Mouse (Mus musculus) liver, embryonic 16.5 days (tissue): ENCODE results near the gene Tanc2. TPM values are rescaled to one million over a fixed set of nuclear protein-coding genes. Genes with fewer than 3 reads are reported as not detected.

Experiments used
- ATAC-seq: fragments of 200-750 bp; cut with Nextera tagmentation; 2 replicates; pipeline ENCODE4 v1.8.0; 2017; ENCODE audit warnings: low read depth, mild to moderate bottlenecking, moderate number of reproducible peaks, moderate library complexity
- H3K27ac ChIP-seq: fragments of 300-500 bp; sonication (generic); 2 replicates; pipeline ENCODE4 v1.5.1; 2014; ENCODE audit warnings: mild to moderate bottlenecking, low read length
- H3K27me3 ChIP-seq: fragments of 300-500 bp; sonication (generic); 2 replicates; pipeline ENCODE4 v1.6.1; 2014; ENCODE audit warnings: low read depth, low read length, mixed read lengths; ENCODE audit not compliant: control insufficient read depth, insufficient read depth
- H3K36me3 ChIP-seq: fragments of 300-500 bp; sonication (generic); 2 replicates; pipeline ENCODE4 v1.6.1; 2014; ENCODE audit warnings: mild to moderate bottlenecking; ENCODE audit not compliant: control insufficient read depth, insufficient read depth
- H3K4me1 ChIP-seq: fragments of 300-500 bp; sonication (generic); 2 replicates; pipeline ENCODE4 v1.6.1; 2014; ENCODE audit warnings: low read depth, low read length, mixed read lengths; ENCODE audit not compliant: control insufficient read depth
- H3K4me2 ChIP-seq: fragments of 300-500 bp; sonication (generic); 2 replicates; pipeline ENCODE4 v1.6.1; 2014; ENCODE audit warnings: low read depth, low read length, mixed read lengths
- H3K4me3 ChIP-seq: fragments of 300-500 bp; sonication (generic); 2 replicates; pipeline ENCODE4 v1.5.1; 2014; ENCODE audit warnings: low read depth, mild to moderate bottlenecking, low read length
- H3K9ac ChIP-seq: fragments of 300-500 bp; sonication (generic); 2 replicates; pipeline ENCODE4 v1.6.1; 2014; ENCODE audit warnings: low read depth, low read length
- H3K9me3 ChIP-seq: fragments of 300-500 bp; sonication (generic); replicated peaks from 2 replicates; pipeline ENCODE4 v1.6.1; 2016; ENCODE audit warnings: low read length; ENCODE audit not compliant: control insufficient read depth
- WGBS: fragments of 180-500 bp; shearing (Covaris S2); extraction: QIAGEN DNeasy Blood & Tissue Kit; methylation state at CpG from one replicate; pipeline ENCODE4 v1.1.7; 2014; ENCODE audit not compliant: insufficient replicate concordance; 5-methylcytosine and 5-hydroxymethylcytosine counted together
- microRNA-seq: library from miRNA; unstranded; fragments of <30 nt; microRNA quantifications from one replicate; pipeline ENCODE4, GENCODE M21; 2016
- polyA plus RNA-seq: library from polyadenylated mRNA; unstranded; fragments of >200 nt; fragmentation: Nextera tagmentation; extraction: Ambion mirVana; gene quantifications from 2 replicates; pipeline ENCODE4 v1.2.1, GENCODE M21; 2015

The Tanc2 gene
- polyA plus RNA-seq, 1 experiment from 2014 or later, result 0.83 TPM

DNA sequence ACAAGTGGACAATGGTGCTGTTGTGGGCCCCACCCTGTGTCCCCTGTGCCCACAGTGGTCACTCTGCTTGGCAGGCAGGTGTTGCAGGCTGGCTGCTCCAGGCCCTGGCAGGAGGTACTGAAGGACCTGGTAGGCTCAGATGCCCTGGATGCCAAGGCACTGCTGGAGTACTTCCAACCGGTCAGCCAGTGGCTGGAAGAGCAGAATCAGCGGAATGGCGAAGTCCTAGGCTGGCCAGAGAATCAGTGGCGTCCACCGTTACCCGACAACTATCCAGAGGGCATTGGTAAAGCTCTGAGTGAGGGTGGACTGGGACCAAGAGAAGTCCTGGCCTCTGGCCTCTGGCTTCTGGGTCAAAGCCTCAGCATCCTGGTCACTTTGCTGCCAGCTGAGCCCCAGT, 384.8 kb downstream of the Tanc2 start:
- Histone ChIP-seq H3K4me3 (no peak overlapping the region), H3K36me3 (no peaks in the 10 kb centered on the region), H3K27me3 (peaks cover 31% of the 10 kb centered on the region), H3K9ac (no peak overlapping the region), H3K4me1 (no peaks in the 10 kb centered on the region), H3K27ac (no peak overlapping the region), H3K4me2 (no peak overlapping the region), H3K9me3 (no peaks in the 10 kb centered on the region)
- 78% methylated on average over 6 of the region's 6 CpGs for WGBS
- ATAC-seq, result no peak

DNA sequence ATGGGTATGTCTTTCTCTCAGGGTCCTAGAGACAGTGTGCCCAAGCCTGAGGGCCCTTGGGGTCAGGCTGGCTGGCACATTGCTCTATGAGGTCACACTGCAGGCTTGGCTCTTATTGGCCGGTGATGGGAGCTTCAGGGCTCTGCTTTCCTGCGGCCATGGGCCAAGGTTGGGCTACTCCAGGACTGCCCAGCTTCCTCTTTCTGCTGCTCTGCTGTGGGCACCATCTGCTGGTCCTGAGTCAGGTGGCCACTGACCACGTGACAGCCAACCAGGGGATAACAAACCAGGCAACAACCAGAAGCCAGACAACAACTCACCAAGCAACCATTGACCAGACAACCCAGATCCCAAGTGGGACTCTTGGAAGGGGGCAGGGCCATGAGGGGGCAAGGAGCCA, 385.3 kb downstream of the Tanc2 start:
- Histone ChIP-seq H3K36me3 (no peaks in the 10 kb centered on the region), H3K27me3 (peaks cover 28% of the 10 kb centered on the region), H3K4me1 (no peaks in the 10 kb centered on the region), H3K27ac (no peak overlapping the region), H3K9ac (no peak overlapping the region), H3K4me3 (no peak overlapping the region), H3K4me2 (no peak overlapping the region), H3K9me3 (no peaks in the 10 kb centered on the region)
- 46% methylated on average over 3 of the region's 3 CpGs for WGBS
- no peak for ATAC-seq

DNA sequence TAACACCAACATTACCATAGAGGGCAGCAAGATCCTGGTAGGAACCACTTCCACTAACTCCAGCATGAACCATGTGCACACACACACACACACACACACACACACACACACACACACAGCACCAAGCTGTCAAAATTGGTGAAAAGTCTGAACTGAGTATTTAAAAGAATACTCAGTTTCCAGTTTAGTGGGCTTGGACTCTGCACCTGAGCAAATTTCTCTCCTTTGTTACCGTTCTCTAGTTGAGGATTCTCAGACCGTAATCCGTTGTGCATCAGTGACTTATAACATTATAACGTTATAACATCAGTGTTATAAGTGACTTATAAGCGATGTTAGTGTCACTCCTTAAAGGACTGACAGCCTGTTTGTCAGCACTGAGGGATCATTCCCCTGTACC, 385.9 kb downstream of the Tanc2 start:
- Histone ChIP-seq H3K4me2 (no peak overlapping the region), H3K4me1 (no peaks in the 10 kb centered on the region)
- 63% methylated on average over 5 of the region's 5 CpGs for WGBS

DNA sequence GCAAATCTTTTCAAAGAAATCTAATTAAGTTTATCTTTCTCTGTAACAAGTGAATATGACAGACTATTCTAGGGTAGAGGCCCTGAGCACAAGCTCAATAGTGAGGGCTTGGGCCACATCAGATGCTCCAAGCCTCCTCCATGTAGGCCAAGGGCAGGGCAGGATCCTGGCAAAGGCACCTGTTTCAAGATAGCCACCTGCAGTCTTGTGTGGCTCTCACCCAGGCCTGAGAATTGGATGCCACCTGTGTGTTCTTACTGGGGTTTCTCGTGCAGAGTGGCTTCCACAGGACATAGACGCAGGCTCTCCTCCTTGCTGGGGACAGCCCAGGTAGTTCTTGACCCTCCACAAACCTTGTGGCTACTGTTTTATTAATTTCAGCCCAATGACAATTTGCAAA, 388.4 kb downstream of the Tanc2 start:
- Histone ChIP-seq H3K4me3 (no peak overlapping the region), H3K27me3 (peaks cover 7% of the 10 kb centered on the region), H3K9me3 (no peaks in the 10 kb centered on the region), H3K4me1 (no peaks in the 10 kb centered on the region), H3K9ac (no peak overlapping the region), H3K27ac (no peak overlapping the region), H3K36me3 (no peaks in the 10 kb centered on the region), H3K4me2 (no peak overlapping the region)
- 51% methylated on average over 2 of the region's 2 CpGs for WGBS
- no peak for ATAC-seq

More for the DNA sequence above, 385.9 kb downstream of the Tanc2 start:
- Histone ChIP-seq H3K27me3 (peaks cover 23% of the 10 kb centered on the region), H3K36me3 (no peaks in the 10 kb centered on the region), H3K4me3 (no peak overlapping the region), H3K9me3 (no peaks in the 10 kb centered on the region), H3K9ac (no peak overlapping the region), H3K27ac (no peak overlapping the region)
- ATAC-seq, result no peak

DNA sequence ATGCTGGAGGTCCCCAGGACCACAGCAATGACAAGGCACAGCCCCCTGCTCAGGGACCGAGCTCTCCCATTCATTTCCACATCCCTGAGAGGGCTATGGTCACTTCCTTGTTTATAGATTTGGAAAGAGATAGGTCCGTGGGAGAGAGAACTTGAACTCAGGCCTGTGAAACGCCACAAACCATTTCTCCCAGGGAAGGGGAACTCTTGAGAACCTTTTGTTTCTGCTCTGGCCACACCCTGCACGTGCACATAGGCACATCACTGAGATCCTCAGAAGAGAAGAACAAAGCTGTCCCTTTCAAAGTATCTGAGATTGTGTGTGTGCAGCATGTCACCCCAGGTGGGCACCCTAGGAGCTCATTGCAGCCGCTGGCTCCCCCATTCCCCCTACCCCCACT, 388.8 kb downstream of the Tanc2 start:
- no peaks in the 10 kb centered on the region for H3K4me1 ChIP-seq
- peaks cover 7% of the 10 kb centered on the region for H3K27me3 ChIP-seq
- no peak overlapping the region for H3K9ac ChIP-seq
- no peak overlapping the region for H3K27ac ChIP-seq
- H3K4me2 ChIP-seq, result no peak overlapping the region
- 32% methylated on average over 5 of the region's 5 CpGs for WGBS
- no peaks in the 10 kb centered on the region for H3K9me3 ChIP-seq
- H3K4me3 ChIP-seq, result no peak overlapping the region
- H3K36me3 ChIP-seq, result no peaks in the 10 kb centered on the region
- ATAC-seq, result no peak

Small RNAs within 50 kb of the gene (microRNA-seq; reads per million reads assigned to microRNA genes)
- not detected for gene Gm23990

Other genes with a start within 250 kb of the Tanc2 start
- gene March10, start 133.3 kb upstream of the Tanc2 start, polyA plus RNA-seq, result not detected in 2 replicates